Mouse (Mus musculus) monocyte, adult 2 months (primary cell): Measurements from ENCODE around the gene Izumo4.

Experiments used
- DNase-seq, 2 experiments: peaks; one replicate each; pipeline ENCODE4 v3.0.0; 2022; ENCODE audit warnings: low spot score in 2 of 2, low read depth in 1 of 2

The Izumo4 gene

DNA sequence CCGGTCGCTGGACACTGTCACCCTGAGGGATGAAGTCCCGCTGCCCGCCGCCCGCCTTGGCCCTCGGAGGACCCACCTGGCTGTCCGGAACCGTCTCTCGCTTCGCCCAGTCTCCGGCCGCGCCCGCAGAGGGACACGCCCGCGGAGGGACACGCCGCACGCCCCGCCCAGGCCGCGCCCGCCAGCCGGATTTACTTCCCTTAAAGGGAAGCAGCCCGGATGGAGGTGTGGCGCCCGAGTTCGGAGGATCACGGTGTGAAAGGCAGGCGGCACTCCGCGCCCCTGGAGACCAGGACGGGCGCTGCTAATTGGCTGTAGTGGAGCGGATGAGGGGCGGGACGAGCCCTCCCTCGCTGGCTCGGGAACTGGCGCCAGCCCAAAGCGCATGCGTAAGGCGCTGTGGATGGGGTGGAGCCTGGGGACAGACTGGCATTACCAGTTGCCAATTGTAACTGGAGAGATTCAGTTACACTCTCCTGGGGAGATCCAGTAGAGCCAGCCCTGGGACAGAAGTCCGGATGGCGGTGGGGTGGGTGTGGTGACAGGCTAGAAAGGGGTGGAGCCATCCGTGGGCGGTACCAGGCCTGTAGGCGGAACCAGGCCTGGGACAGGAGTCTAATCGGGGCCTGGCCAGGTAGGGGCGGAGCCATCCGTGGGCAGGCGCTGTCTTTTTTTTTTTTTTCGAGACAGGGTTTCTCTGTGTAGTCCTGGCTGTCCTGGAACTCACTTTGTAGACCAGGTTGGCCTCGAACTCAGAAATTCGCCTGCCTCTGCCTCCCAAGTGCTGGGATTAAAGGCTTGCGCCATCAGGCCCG lies at the start of gene Izumo4, which contains the start of gene Mob3a:
Izumo4 (plus strand) TSS at position 464 of the 815 bp plus-strand sequence.
Mob3a (minus strand) TSS at position 257 of the 815 bp plus-strand sequence.
- peak; percentile 98 to 99 for DNase-seq

DNA sequence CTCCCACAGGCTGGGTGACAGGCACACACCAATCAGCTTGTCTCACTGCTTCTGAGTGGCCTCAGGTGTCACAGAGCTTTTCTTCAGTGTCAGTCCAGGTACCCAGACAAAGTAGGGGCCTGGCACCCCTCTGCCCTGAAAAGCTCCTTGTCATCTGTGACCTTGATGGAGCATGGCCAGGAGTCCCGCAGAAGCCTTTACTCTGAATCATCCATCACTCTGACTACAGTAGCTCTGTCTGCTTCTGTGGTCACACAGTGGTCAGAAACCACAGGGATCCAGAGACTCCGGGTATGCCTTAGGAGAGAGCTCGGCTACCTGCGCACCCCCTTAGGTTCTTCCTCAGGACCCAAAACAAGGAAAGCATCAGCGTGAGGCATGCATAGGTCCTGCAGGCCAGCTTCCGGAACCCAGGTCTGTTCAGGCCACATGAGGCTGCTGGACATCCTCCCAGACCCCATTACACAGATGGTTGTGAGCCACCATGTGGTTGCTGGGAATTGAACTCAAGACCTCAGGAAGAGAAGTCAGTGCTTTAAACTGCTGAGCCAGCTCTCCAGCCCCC lies 48.7 kb upstream of the Izumo4 start:
- DNase-seq = no peak

DNA sequence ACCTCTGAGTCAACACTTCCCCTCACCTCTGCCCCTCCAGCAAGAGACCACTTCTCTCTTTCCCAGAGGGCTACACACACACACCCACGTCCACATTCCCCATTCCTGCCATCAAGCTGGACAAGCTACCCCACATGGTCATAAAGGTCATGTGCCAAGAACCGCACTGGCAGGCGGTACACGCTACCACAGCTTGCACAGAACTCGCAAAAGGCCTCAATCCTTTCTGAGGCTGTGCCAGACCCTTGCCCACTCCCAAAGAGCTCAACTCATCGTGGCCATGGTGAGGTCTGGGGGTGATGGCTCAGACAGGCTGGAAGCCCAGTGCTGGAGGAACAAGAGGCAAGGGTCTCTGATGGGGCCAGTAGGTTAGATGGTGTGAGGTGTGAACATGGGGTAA lies 47.1 kb upstream of the Izumo4 start:
- no peak for DNase-seq

DNA sequence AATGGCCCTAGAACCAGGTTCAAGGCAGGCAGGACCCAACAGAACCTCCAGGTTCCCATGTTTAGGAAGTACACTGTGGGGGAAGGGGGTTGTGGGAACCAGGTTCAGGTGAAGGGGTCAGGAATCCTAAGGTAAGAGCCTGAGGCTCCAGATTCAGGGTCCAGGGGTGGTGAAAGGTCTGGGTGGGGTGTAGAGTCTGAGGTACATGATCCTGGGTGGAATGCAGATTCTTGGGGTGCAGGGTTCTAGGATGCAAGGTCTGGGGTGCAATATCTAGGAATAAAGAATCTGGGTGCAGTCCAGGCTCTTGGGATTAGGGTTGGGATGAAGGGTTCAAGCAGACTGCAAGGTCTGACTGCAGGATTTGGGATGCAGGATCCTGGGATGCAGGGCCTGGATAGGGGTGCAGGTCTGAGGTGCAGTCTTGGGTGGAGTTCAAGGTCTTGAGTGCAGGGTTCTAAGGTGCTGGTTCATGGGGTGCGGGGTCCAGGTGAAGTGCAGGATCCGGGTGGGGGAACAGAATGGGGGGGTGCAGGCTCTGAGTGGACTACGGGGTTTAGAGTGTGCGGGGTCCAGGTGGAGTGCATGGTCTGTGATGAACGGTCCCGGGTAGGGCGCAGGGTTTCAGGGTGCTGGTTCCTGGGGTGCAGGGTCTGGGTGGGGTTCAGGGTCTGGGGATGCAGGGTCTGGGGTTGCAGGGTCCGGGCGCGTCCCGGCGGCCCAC lies 46.4 kb upstream of the Izumo4 start:
- DNase-seq = no peak

DNA sequence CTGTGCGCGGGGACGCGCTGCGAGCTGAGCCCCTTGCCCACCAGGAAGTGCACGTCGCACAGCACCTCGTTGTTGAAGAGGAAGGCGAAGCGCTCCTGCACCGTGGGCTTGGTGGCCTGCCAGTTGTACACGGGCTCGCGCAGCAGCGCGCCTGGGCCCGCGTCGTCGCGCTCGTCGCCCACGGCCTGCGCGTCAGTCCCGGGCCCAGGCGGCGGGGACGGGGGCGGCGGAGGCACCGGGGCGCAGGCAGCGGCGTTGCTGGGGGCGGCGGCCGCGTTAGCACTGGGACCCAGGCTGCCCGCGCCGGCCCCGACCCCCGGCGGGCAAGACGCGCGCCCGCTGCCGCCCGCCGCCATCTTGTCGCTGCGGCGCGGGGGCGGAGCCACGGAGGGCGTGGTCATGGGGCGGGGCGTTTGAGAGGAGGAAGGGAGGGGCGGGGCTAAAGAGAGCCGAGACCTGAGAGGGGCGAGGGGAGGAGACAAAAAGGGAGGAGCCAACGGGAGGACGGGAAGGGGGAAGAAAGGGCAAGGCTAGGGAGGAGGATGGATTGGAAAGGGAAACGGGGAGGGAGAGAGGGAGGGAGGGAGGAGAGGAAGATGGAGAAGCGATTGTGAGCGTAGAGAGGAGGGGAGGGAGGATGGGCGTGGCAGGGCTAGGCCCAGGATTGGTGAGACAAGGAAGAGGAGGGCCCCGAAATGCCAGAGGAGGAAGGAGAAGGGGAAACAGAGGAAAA lies 45.7 kb upstream of the Izumo4 start:
- DNase-seq = peak; percentile 70 to 82

DNA sequence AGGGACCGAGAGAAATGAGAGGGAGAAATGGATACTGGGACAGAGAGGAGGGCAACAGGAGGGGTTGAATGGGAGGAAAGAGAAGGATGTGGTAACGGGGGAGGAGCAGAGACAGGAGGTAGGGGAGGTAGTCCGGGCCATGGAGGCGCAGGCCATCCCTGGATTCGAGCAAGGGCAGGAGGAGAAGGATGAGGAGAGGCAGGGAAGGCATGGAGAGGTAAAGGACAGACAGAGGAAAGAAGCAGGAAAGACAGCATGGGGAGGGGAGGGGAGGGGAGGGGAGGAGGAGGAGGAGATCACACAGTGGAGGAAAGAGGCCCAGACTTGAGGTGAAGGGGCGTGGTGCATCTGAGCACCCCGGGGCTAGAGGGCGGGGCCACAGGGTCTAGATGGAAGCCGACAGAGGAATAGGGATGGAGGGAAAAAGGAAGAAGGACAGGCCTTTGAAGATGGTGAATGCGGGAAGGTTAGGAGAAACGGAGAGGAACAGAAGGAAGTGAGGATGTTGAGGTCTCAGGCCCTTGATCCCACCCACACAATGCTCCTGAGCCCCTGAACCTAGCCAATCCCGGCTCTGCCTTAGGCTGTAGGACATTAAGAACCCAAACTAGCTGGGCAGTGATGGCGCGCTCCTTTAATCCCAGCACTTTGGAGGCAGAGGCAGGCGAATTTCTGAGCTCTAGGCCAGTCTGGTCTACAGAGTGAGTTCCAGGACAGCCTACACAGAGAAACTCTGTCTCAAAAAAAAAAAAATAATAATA lies 44.9 kb upstream of the Izumo4 start, which contains the start of gene Btbd2:
Btbd2 (minus strand) TSS at position 209 of the 761 bp plus-strand sequence.
- DNase-seq = no peak

DNA sequence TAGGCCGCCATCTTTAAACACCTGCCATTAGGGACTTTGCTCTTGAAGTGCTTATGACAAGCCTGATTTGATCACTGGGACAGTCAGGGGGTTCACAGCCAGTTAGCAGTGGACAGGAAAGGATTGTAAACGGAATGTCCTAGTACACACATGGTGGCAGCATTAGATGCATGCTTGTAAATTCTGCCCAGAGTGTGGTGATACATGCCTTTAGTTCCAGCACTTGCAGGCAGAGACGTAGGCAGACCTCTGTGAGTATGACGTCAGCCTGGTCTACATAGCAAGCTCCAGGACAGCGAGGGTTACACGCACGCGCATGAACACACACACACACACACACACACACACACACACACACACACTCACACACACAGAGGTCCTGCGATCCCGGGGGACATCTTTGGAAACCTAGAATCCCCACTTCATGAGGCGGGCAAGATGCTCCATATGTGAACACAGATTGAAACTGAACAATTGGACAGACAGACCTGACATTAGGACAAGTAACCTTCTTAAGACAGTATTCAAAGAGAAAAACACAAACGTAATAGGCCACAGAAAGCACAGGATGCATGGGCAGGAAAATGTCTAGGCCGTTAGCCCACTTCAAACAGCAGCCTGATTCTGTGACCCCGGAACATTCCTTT lies 43.7 kb upstream of the Izumo4 start:
- DNase-seq = no peak

DNA sequence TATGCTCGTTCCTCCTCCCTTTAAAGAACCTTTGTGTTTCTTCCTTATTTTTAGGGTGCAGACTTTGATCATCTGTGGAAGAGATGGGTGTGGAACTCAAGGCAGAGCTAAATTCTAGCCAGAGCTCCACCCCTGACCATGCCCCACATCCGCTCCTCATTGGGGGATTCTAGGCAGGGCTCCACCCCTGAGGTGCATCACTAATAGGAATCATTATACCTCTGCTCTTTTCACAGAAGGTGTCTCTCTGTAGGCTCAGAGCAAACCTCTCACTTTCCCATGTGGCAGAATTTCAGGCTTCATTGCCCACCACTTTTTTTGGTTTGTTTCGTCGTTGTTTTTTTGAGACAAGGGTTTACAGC lies 43.2 kb upstream of the Izumo4 start:
- DNase-seq = no peak

DNA sequence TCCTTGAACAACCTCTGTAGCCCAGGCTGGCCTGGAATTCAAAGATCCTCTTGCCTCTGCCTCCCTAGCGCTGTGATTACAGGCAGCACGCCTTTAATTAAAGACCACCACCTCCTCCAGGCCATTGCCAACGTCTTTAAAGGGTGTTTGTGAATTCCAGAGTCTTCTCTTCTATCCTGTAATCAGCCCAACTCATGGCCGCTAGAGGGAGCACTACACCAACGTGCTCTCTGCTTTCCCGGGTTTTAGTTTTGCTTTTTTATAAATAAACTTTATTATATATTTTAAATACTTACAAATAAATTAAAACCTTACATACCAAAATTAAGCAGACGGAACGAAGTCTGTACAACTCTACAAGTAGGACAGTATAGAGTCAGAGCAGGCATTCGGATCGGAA lies 42.8 kb upstream of the Izumo4 start:
- peak in 1 of 2 experiments; percentile 37 for DNase-seq

DNA sequence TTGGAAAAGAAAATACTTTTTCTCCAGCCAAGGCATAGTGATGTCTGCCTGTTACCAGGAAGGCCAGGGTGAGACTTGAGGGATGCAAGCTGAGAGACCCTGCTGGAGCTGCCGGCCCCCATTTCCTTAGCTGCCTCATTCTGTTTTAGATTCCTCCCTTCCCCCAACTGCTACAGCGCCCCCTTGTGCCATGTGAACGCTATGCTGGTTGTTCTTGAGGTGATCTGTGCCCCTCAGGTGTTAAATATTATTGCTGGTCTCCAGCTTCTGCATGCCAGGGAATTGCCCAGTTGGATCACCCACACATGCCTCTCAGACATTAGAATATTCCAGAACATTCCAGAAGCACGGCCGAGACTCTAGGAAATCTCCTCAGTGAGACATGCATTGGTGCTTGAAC lies 40.8 kb upstream of the Izumo4 start:
- peak in 1 of 2 experiments; percentile 36 for DNase-seq

DNA sequence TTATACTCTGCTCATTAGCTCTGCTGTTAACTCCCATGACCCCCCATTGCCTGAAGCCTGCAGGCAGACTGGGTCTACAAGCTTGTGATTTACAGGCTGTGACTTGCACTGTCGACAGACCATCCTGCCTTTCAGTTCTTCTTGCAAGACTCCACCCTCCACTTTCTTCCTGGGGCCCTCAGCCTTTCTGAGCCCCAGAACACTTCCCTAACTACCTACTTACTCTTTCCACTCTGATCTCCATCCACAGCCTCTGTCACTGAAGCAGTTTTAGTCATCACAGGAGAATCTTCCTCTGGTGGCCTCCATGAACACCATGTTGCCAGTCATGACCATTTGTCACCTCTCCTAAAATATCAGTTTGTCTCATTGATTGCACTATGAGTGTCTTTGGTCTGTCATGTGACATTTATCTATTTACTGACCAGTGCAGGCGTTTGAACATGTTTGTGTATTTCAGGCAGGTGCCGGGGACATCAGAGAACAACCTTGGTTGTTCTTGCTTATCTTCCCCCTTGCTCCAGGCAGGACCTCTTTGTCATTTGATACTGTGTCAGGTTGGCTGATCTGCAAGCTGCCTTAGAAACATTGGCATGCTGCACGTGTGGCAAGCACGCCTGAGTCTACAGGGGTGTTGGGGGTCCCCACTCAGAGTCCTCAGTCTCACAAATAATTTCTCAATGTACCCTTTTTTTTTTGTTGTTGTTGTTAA lies 38.3 kb upstream of the Izumo4 start:
- no peak for DNase-seq

DNA sequence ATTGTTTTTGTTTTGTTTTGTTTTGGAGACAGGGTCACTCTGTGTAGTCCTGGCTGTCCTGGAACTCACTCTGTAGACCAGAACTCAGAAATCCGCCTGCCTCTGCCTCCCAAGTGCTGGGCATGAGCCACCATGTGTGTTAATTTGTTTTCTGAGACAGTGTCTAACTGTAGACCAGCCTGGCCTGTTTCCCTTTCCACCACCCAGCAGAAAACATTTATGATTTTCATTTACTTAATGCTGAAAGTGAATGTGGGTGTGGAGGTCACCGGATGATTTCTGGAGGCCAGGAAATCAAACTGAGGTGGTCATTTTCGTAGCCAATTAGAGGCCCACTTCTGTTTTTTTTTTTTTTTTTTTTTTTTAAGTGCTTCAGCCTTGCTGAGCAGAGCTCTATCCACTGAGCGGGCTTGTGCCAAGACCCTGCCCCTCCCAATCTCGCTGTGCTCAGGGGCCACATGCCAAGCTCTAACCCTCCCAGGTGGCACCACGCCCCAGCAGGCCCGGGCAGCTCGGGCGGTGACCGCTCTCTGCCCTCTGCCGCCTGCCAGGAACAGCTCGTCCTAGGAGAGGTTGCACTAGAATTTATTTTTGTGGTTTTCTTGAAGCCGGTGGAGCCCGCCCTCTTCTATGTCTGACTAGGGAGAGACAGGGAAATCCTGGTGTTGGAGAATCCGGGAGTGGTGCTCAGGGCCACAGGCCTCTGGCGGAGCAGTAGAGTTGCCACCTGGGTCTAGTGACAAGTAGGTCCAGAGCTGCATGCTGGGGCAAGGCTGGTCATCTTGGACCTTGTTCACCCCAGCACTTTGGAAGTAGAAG lies 37.6 kb upstream of the Izumo4 start:
- peak in 1 of 2 experiments; percentile 26 for DNase-seq

DNA sequence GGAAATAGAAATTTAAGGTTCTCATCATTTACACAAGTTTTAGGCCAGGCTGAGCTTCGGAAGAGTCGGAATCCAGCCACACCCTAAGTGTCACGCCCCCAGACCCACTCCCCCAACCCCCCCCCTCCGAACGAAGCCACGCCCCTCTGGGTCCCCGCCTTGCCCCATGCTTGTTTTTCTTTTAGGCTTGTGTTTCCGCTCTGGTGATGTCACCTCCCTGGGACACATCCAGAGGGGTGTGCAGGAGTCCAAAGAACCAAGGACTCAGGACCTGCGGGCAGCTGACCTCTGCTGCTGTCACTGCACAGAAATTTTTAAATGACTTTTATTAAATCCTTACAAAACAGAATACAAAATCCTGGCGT lies 37.0 kb upstream of the Izumo4 start:
- DNase-seq = no peak

DNA sequence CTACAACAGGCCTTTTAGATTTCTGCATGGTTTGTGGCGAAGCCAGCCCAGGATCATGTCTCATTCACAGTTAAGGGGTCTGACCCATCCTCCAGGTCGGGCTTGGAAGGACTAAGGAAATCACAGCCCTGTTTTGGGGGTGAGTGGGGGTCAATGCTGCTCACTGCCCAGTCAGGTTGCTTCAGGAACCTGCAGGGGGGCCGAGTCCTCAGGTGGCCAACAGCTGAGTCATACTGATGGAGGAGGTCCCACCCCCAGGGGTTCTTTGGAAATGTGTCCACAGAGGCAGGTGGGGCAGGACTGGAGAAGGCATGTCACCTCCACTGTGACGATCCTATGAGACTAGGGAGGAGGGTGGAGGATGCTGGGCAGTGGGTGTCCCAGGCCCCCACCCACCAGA lies 36.5 kb upstream of the Izumo4 start:
- DNase-seq = no peak

DNA sequence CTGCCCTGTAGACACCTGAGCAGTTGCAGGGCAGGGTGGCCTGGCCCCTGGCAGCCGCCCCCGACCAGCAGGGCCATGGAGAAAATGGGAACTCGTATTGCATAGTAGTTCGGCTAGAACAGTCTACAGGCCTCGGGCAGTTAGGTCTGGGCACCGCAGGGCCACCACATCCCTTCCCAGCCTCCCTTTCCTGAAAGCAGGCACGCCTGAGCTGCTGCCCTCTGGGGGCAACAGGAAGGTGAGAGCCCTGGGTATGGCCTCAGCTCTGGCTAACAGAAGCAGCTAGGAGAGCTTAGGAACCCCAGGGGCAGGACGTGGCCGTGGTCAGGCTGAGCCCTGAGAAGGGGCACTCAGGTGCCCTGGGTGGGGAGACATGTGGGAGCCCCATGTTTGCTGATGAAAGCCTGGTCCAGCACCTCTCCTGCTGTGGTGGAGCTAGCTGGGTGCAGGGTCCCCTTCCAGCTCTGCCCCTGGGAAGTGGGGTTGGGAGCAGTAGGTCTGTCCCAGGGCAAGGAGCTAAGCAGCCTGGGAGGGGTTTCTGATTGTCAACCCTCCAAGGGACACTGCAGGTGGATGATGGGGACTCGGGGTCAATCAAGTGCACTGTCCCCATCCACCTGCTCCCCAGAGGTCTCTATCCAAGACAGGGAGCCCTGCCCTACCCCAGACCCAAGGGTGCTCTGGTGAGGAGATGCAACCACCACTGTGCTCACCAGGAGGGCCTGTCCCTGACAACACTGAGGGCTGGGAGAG lies 35.8 kb upstream of the Izumo4 start:
- no peak for DNase-seq

DNA sequence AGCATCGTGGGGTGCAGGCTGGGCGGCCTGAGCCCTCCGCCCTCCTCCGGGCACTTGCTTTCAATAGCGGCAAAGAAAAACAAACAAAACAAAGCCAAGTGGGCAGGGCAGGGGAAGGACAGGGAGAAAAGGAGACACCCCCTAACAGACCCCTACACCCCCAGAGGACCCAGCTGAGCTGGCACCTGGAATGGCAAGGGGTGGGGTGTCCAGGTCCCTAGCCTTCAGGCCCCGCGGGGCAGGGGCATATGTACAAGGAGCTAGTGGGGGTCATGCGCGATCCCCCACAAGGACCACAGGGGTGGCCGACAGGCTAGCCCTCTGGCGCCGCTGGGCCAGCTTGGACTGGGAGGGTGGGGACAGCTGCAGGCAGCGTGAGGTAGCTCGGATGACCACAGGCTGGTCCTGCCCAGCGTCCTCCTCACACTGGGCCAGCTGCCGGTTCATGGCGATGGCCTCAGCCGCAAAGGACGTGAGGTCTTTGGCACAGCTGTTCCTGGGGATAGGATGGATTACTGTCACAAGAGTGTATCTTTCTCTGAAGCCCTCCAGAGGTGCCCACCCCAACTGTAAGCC lies 35.1 kb upstream of the Izumo4 start:
- DNase-seq = no peak

DNA sequence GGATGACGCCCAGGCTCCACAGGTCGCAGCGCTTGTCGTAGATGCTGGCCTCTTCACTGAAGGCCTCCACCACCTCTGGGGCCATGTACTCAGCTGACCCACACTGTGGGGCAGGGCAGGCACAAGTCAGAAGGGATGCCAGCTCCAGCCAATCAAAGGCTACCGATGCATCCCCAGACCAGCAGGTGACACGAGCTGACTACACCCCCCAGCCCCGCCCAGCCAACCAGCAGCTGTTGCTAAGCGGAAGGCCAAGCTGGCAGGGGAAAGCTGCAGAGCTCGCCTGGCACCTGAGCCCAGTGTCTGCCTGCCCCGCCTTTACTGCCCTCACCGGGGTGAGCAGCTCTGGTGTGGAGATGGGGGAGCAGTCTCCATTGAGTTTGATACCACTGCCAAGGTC lies 33.4 kb upstream of the Izumo4 start:
- no peak for DNase-seq

DNA sequence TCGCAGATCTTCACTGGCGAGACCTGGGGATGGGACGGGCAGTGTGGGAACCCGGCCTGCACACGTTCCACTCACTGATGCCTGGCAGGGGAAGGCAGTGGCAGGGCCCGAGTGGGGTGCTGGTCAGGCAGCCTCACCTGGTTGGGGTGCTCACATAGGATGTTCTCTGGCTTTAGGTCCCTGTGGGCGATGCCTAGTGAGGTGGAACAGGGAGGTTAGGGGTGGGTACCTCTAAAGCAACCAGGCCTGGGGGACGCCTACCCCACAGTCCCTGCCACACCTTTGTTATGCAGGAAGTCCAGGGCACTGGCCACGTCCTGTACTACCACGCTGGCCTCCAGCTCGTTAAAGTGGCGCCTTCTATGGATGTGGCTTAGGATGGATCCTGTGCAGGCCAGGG lies 33.0 kb upstream of the Izumo4 start:
- no peak for DNase-seq
